Mouse (Mus musculus) lung, adult 2 months (tissue): Measurements from ENCODE around the gene Clic4.

ENCODE experiments used
- CTCF ChIP-seq: fragments of 200-500 bp; IDR thresholded peaks from 2 replicates; pipeline ENCODE4 v1.5.1; 2011; ENCODE audit warnings: mild to moderate bottlenecking, low read length, control low read depth; ENCODE audit not compliant: insufficient read depth
- POLR2A ChIP-seq: fragments of 200-500 bp; IDR thresholded peaks from 2 replicates; pipeline ENCODE4 v1.6.1; 2011; ENCODE audit warnings: low read depth, mild to moderate bottlenecking, control low read depth, low read length, borderline replicate concordance; ENCODE audit errors: extremely low read depth

DNA sequence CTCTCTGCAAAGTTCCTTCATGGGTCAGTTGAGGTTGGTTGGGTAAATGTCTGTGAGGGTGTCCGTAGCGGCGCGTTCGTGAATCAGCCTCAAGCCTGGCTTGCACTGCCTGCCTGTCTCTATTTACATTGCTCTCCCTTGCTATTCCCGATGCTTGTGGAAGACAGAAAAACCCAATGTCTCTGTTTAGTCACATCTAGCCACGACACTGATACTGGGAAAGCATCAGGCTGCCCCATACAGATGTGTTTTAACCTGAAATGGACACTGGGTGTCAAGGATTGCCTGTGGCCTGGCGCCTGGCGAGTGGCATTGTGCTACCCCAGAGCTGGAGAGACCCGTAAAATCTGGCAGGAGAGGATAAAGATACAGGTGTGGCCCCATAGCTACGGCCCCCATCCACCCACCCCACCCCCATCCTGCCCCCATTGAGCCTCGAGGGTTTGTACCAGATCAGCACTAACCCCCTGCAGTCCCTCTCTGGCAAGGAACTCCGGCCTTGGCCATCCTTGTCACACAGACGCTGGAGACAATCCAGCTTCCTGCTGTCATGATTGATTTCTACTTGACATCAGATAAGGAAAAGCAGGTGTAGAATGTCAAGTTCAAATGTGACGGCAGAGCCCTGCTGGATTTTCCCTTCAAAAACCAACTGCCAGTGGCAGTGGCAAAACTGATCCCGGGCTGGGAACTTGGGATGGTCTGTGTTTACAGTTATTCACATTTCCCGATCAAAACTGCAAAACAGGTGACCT is 68.6 kb downstream of the Clic4 start:
- TF ChIP-seq CTCF, result no peak
- no peak for TF ChIP-seq POLR2A
